Mouse (Mus musculus) thymus, postnatal 14 days (tissue): ENCODE measurements around the gene Mrgbp.
A peak's percentile ranks its signal among the peaks of the same experiment; 100 is the strongest.

ENCODE experiments used
- DNase-seq: peaks from one replicate; pipeline ENCODE4 v3.0.0; 2021

Mrgbp gene

GRCm38 (mm10) chr2:180581002-180581401 is at the start of gene Mrgbp:
TSS of gene Mrgbp (plus strand) at chr2:180581304.
- DNase-seq: no peak

GRCm38 (mm10) chr2:180531671-180532385 is 49.3 kb upstream of the Mrgbp start:
- no peak for DNase-seq

GRCm38 (mm10) chr2:180532386-180532995 is 48.6 kb upstream of the Mrgbp start:
- no peak for DNase-seq

DNA sequence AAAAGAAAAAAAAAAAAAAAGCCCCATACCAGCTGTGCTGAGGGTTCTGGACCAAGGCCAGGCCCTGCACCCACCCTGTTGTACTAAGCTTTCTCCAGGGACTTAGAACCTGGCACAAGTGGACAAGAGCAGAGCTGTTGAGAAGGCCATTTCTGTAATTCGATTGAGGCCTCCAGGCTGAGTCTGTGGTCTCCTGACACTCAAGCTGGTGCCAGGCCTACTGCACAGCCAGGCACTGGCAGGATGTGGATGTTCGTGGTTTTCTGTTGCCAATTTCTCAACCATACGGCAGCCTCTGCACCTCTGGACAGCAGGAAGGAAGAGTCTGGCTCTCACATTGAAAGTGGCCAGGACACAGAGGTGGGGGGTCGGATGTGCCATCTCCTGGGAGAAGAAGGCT is 47.9 kb upstream of the Mrgbp start:
- DNase-seq: no peak

GRCm38 (mm10) chr2:180543675-180544074 is 37.4 kb upstream of the Mrgbp start:
- no peak for DNase-seq

DNA sequence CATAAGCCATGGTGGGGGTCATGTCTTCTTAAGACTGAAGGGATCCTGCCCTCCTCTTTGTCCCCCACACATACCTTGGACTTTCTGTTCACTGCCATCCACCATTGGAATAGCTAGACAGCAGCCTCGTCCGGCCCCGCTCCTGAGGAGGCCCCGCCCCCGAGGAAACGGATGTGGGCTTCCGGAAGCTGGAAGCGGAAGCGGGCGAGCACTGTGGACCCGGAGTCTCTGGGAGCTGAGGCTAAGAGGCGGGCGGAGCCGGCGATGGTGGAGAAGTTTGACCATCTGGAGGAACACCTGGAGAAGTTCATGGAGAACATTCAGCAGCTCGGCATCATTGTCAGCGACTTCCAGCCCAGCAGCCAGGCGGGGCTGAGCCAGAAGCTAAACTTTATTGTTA is 36.1 kb upstream of the Mrgbp start:
- DNase-seq: no peak

- DNase-seq: no peak
Measured at GRCm38 (mm10) chr2:180547384-180548106, 33.6 kb upstream of the Mrgbp start.

DNA sequence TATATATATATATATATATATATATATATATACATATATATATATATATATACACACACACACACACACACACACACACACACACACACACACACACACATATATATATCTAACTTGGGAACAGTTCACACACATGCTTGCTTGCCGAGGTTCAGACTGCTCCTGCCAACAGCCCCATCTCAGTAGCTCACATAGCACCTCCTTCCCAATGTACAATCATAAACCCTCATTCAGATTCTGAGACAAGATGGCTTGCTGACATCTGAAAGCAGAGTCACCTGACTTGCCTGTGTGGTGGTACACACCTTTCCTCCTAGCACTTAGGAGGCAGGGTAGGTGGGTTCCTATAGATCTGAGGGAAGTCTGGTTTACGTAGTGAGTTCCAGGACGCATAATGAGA is 28.8 kb upstream of the Mrgbp start:
- no peak for DNase-seq

DNA sequence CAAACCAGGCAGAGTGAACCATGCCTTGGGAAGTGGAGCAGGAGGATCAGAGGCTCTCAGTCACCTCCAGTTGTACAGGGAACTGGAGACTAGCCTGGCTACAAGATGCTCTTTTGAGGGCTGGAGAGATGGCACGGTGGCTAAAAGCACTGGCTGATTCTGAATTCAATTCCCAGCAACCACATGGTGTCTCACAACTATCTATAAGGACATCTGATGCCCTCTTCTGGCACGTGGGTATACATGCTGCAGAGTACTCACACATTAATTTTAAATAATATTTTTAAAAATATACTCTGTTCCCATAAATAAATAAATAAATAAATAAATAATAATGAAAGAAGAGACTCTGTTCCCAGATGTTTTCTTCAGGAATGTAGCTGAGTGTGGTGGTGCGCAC is 25.9 kb upstream of the Mrgbp start:
- no peak for DNase-seq

DNA sequence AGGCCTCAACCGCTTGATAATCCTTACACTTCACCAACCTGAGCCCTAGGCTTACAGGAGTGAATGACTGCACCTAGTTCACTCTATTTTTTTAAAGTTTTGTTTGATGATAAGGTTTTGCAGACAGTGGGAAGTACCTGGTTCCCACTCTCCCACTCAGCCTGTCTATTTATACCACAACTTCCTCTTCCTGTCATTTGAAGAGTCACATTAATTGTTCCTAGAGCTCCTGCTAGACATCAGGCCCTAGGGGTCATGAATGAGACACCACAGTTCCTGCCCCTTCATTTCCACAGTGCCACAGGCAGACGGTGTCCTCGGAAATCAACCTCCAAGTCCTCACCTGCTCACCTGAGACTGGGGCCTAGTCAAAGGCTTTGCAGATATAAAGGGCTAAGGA is 24.6 kb upstream of the Mrgbp start:
- DNase-seq: no peak

GRCm38 (mm10) chr2:180560245-180560644 is 20.9 kb upstream of the Mrgbp start:
- DNase-seq: peak; percentile 31

- DNase-seq: no peak
Measured at GRCm38 (mm10) chr2:180562146-180562545, 19.0 kb upstream of the Mrgbp start.

DNA sequence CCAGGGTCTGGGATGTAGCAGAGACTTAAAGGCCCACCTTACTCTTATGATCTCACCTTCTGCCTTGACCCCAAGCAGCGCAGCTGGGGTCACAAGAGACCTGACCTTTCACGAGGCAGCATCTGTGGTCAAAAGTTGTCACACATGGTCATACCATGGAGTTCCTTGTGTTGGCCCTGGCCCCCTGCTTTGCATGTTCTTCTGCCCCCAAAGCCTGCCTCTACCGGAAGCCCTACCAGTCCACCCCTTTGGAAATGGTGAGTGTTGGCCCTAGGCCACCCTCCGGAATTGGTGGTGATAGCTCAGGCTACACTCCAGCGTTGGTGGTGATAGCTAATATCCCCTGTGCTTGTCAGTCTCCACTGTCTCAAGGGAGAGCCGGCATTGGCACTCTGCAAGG is 17.8 kb upstream of the Mrgbp start:
- no peak for DNase-seq

GRCm38 (mm10) chr2:180563841-180564240 is 17.3 kb upstream of the Mrgbp start:
- DNase-seq: no peak

DNA sequence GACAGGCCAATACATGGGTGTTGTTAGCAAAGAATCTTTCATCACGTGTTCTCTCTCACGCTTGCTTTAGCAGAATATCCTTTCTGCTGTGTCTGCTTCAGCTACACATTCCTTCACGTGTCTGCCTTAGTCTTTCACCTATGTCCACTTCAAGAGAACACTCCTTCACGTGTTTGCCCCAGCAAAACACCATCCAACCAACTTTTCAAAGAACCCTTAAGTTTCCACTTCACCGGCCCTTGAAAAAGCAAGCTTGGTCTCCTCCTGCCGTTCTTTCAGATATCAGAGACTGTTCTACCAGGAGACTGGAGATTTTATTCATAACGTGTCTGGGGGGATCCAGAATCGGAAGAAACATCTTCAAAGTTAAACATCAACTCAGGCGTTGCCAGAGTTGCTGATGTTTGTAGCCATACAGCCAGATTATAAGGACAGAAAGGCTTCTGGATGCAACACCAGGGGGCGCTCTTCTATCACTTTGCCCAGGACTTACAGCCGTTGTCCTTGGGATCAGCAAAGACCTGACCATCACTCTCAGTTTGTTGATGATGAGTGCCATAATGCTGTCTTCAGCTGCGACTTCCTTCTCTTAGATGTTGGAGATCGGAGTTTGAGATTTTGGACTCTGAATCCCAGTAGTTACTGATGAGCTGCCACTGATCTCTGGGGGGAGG is 14.7 kb upstream of the Mrgbp start:
- DNase-seq: peak; percentile 54

- no peak for DNase-seq
Measured at GRCm38 (mm10) chr2:180569028-180569643, 12.0 kb upstream of the Mrgbp start.

DNA sequence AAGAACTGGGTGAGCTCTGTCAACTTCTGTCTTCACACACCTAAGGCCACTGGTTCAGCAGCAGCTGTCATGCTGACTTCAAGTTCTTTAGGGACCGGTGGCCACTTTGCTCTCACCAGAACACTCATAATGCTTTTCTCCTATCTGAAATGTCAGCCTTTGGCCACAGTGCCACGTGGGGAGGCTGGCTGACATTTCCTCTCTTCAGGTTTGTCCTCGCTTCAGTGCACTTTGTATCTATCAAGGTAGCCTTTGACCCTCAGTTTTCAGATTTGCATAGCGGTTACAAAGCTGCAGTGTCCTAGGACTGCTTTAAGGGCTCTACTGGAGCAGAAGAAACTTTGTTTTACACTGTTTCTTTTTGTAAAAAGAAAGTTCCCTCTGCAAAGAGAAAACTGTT is 4.6 kb upstream of the Mrgbp start:
- DNase-seq: no peak

- peak; percentile 64 for DNase-seq
Measured at GRCm38 (mm10) chr2:180578686-180579085, 2.4 kb upstream of the Mrgbp start.

GRCm38 (mm10) chr2:180582481-180583153 is 1.5 kb downstream of the Mrgbp start:
- DNase-seq: peak; percentile 98

DNA sequence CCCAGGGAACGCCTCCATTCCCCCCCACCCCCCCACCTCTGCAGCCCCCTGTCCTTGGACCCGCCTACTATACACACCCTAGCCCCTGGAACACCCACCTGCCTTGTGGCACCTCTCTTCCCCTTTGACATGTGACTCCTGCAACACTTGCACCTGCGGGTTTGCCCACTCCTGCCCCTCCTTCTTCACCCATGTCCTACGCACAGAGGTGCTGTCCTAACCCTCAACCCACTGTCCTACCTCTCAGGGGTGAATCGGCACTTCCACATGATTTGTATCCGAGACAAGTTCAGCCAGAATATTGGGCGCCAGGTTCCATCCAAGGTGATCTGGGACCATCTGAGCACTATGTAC is 2.0 kb downstream of the Mrgbp start:
- peak; percentile 51 for DNase-seq

- DNase-seq: no peak
Measured at GRCm38 (mm10) chr2:180588736-180589122, 7.6 kb downstream of the Mrgbp start.

GRCm38 (mm10) chr2:180589123-180589831 is 8.2 kb downstream of the Mrgbp start, which contains the start of gene Ogfr:
TSS of gene Ogfr (plus strand) at chr2:180589245.
- DNase-seq: peak; percentile 91
